Mouse (Mus musculus): Measurements from ENCODE around the gene Olfr648.

The Olfr648 gene

GRCm38 (mm10) chr7:104183292-104183691 lies at the start of gene Olfr648:
Olfr648 (minus strand) TSS chr7:104183392.
- DNase-seq (ENCODE audit: low spot score), result no peak

DNA sequence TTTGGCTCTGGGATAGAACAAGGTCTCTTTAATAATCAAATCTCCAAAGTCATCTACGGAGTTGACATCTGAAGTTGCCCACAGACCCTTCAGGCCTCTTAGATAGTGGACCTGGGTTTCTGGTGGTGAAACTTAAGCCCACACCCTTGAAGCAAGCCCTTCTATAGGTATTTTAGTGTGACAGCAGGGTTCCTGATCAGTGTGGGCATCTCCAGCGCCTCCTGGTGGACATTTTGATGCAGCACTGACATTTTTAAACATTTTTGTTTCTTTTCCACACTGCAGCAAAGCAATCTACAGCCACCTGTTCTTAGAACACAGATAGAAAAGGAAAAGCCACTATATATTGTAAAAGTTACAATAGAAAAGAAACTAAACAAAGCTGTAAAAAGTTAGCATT lies 48.0 kb upstream of the Olfr648 start:
- DNase-seq (ENCODE audit: low spot score), result peak; percentile 49

- peak; percentile 45 for DNase-seq (ENCODE audit: low spot score)
Measured at GRCm38 (mm10) chr7:104218701-104219569, 35.7 kb upstream of the Olfr648 start, which contains the start of gene Trim6. Trim6 (plus strand) TSS chr7:104218793.

- no peak for DNase-seq (ENCODE audit: low spot score)
Measured at GRCm38 (mm10) chr7:104217881-104218280, 34.7 kb upstream of the Olfr648 start.

- DNase-seq (ENCODE audit: low spot score), result no peak
Measured at GRCm38 (mm10) chr7:104216011-104216535, 32.9 kb upstream of the Olfr648 start.

DNA sequence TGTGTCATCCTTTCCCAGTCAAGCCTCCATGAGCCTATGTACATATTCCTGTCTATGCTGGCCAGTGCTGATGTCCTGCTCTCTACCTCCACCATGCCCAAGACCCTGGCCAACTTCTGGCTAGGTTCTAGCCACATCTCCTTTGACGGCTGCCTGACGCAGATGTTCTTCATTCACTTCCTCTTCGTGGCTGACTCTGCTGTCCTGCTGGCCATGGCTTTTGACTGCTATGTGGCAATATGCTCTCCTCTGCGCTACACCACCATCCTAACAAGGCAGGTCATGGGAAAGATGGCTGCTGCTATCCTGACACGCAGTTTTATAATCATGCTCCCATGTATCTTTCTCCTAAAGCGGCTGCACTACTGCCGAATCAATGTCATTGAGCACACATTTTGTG lies 23.0 kb upstream of the Olfr648 start:
- DNase-seq (ENCODE audit: low spot score), result no peak

DNA sequence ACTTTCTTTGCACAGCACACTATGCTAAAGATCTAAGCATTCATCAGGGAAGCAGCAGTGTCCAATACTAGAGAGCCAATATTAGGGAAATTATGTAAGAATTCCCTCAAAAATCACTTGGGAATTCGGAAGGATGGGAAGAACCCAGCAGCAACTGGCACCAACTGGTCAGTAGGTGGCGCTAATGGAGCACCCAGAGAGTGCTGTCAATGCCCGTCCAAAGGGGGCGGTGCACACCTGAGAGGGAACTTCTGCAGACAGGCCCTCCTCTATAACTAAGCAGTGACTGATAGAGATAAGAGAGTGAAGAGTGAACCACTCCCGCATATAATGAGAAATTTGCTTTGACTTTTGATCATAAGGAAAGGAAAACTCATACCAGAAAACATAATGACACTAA lies 16.6 kb upstream of the Olfr648 start:
- peak; percentile 82 for DNase-seq (ENCODE audit: low spot score)

DNA sequence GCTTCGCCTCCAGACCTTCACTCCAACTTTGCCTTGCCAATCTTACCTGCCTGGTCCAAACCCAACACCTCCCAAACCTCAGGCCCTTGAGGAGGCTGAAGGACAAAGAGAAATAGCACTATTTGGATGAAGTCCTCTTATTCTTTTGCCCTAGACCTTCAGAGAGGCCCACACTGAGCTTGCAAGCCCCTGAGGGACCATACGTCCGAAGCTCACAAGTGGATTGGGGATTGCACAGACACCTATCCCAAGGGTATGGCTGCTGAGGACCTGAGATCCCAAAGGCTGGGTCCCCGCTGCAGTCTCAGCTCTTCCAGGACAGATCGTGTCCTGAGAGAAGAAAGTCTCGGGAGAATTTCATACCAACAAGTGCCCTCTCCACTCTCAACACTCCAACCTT lies 12.7 kb upstream of the Olfr648 start, which contains the start of gene Olfr649:
TSS of gene Olfr649 (minus strand) at position 101 of the 400 bp plus-strand sequence.
- no peak for DNase-seq (ENCODE audit: low spot score)

- no peak for DNase-seq (ENCODE audit: low spot score)
Measured at GRCm38 (mm10) chr7:104191275-104191674, 8.1 kb upstream of the Olfr648 start.

DNA sequence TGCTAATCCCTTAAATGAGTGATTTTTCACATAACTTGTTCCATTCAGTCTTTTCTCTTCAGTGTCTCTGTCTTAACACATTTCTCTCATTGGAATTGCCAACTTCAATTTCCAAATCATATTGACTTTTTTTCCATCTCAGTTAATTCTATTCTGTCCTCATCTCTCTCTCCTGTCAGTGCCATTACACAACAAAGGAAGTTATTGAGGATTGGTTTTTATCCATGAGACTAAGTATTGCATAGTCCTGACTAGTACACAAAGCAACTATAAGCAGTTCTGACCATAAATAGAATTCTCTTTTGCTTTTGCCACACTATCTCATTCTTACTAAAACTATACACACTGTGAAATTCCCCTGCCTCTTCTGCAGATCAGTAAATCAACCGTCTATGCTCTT lies 4.1 kb downstream of the Olfr648 start:
- no peak for DNase-seq (ENCODE audit: low spot score)

DNA sequence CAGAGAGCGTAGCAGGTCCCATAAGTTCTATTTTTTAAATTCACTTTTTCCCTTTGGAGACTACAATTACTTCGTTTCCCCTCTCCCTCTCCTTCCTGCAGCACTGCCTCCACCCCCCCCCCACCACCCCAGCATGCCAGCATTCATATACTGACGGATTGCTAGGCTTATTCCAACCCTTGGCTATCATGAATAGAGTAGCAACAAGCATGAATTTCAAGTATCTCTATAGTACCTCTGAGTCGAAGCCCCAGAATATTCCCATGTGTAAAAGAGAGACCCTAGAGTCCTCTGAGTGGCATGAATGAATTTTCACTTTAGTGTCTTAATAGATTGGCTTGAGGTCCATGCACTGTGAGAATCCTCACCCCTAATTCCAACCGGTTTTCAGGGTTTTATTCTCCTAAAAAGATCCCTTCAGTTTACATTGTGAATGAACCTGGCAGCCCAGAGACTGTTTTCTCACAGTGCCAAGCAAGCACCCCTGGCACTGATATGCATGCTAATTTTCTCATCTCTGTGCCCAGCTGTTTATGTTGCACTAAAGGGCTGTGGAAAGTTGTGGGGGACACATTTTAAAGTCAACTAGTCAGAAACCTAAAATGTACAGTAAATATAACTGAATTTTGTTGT lies 4.7 kb downstream of the Olfr648 start:
- DNase-seq (ENCODE audit: low spot score), result no peak

DNA sequence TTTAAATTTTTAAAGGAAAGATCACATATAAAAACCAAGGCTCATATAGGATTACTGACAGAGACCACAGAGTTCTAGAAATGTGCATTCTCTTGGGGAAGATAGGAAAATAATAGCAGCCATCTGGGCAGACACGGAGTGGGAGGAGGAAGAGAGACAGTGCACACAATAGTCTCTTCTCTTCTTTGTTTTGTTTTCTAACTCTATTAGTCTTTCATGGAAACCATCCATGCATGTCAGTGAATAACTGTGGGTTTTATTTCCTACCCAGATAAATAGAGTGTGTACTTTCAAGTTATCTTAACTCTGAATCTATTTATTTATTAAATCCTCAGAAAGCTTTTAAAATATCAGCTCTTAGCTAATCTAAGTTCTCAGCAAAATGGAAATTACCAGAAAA lies 8.1 kb downstream of the Olfr648 start:
- DNase-seq (ENCODE audit: low spot score), result peak; percentile 2

- no peak for DNase-seq (ENCODE audit: low spot score)
Measured at GRCm38 (mm10) chr7:104169634-104170204, 13.5 kb downstream of the Olfr648 start.

GRCm38 (mm10) chr7:104167105-104167504 lies 16.1 kb downstream of the Olfr648 start:
- no peak for DNase-seq (ENCODE audit: low spot score)

GRCm38 (mm10) chr7:104150456-104150855 lies 32.7 kb downstream of the Olfr648 start, which contains the start of gene Ubqlnl:
Ubqlnl (minus strand) TSS chr7:104150556.
- no peak for DNase-seq (ENCODE audit: low spot score)

- no peak for DNase-seq (ENCODE audit: low spot score)
Measured at GRCm38 (mm10) chr7:104143179-104143578, 40.0 kb downstream of the Olfr648 start, which contains the start of gene Ubqln3. Ubqln3 (minus strand) TSS chr7:104143279.

GRCm38 (mm10) chr7:104137305-104137704 lies 45.9 kb downstream of the Olfr648 start, which contains the start of gene Olfr643:
Olfr643 (minus strand) TSS chr7:104137405.
- DNase-seq (ENCODE audit: low spot score), result no peak

GRCm38 (mm10) chr7:104129726-104130125 lies 53.5 kb downstream of the Olfr648 start, which contains the start of gene Ubqln5:
Ubqln5 (minus strand) TSS chr7:104129826.
- DNase-seq (ENCODE audit: low spot score), result no peak

All from retina, embryonic 14.5 days (tissue).